Mouse (Mus musculus) left cerebral cortex, adult 2 months (tissue): Measurements from ENCODE around the gene Cab39. TPM values are rescaled to one million over a fixed set of nuclear protein-coding genes. Genes with fewer than 3 reads are reported as not detected.
A peak's percentile ranks its signal among the peaks of the same experiment; 100 is the strongest.

ENCODE experiments used
- DNase-seq, 2 experiments: peaks; one replicate each; pipeline ENCODE4 v3.0.0; 2021 to 2022; ENCODE audit warnings: low spot score in 2 of 2, mixed read lengths in 1 of 2; ENCODE audit errors: extremely low spot score in 1 of 2
- H3K27ac ChIP-seq: fragments of 200-600 bp; 2 replicates; pipeline ENCODE4 v1.8.1; 2022
- H3K4me3 ChIP-seq: fragments of 200-600 bp; 2 replicates; pipeline ENCODE4 v1.8.1; 2022
- CTCF ChIP-seq: fragments of 200-600 bp; IDR thresholded peaks from 2 replicates; pipeline ENCODE4 v1.8.1; 2022; ENCODE audit warnings: antibody characterized with exemption, mild to moderate bottlenecking, moderate library complexity
- intact Hi-C: fragments of 180-260 bp; cut with DNase I; formaldehyde crosslinking; loops from one replicate; pipeline ENCODE4 v1.15.1; 2025
- total RNA-seq, 2 experiments: library from RNA; stranded (reverse); gene quantifications; 2 replicates each; pipeline ENCODE4 v1.2.3; 2021

Gene Cab39
- total RNA-seq, 2 experiments from 2014 or later = 149 to 175 TPM

DNA sequence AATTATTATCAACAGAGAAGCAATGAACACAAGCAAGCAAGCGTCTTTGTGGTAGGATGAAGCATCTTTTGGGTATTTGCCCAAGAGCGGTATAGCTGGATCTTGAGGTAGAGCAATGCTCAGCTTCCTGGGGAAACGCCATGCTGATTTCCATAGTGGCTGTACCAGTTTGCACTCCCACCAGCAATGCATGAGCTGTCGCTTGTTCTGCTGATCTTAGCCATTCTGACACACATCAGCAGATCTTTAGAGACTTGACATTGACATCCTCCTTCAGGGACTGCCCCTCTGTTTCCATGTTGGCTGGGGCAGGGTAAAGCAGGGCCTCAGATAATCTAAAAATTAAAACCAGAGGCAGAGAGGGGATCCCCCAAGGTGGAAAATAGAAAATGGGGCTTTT is 31.6 kb upstream of the Cab39 start:
- intact Hi-C loops = no loop called here
- Histone ChIP-seq H3K4me3 (no peak overlapping the region), H3K27ac (no peak overlapping the region)
- TF ChIP-seq CTCF = no peak
- DNase-seq = no peak

DNA sequence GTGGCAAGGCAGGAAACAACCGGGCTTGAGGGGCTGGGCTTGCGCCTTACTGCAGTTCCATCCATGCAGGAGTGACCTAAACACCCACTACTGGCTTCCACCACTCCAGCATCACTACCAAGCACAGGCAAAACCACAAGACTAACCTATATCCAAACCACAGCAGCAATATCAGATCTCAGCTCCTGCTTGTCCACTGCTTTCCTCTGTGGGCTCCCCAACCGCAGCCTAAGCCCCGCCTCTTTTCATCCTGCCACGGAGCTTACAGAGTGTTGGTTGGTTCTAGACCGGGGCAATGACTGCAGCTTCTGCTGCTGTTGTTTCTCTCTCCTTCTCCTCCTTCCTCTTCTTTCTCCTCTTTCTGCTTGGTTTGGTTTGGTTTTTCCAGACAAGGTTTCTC is 29.9 kb upstream of the Cab39 start:
- H3K4me3 ChIP-seq = no peak overlapping the region
- DNase-seq = no peak
- no peak overlapping the region for H3K27ac ChIP-seq
- intact Hi-C loops = no loop called here
- no peak for TF ChIP-seq CTCF

DNA sequence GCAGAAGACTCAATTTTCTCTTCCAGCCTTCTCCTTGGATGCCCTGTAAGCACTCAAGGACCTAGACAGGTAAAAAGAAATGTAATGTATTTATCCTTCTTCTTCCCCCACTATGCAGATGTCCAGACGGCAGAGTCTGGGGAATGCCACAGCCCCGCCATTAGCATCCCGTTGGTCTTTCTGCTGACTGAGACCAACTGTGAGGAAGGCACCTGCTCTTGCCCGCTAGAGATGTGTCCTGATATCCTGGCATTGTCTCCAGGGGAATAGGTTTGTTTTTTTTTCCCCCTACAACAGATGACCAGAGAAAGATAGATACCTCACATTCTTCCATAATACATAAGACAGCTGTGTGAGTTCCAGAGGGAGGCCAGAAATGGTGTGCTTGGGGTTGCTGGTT is 28.9 kb upstream of the Cab39 start:
- no peak for DNase-seq
- TF ChIP-seq CTCF = no peak
- Histone ChIP-seq H3K27ac (no peak overlapping the region), H3K4me3 (no peak overlapping the region)
- intact Hi-C loops = no loop called here

DNA sequence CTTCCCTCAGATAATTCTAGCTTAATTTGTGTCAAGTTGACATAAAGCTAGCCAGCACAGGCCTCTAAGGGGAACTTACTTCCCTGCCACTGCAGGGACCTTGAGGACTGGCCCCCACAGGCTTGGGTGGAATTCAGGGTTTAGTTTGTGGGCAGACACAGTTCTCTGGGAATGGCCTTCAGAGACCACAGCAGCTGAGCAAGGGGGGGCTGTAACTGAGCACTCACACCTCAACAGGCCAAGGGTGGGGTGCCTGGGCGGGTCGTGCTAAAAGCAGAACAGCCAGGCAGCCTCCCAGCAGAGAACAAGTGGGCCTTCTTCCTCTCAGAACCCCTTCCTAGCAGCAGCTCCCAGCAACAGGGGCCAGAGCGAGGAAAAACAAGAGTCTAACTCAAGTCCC is 27.1 kb upstream of the Cab39 start:
- no peak for TF ChIP-seq CTCF
- H3K27ac ChIP-seq = no peak overlapping the region
- H3K4me3 ChIP-seq = no peak overlapping the region
- intact Hi-C loops = no loop called here
- no peak for DNase-seq

DNA sequence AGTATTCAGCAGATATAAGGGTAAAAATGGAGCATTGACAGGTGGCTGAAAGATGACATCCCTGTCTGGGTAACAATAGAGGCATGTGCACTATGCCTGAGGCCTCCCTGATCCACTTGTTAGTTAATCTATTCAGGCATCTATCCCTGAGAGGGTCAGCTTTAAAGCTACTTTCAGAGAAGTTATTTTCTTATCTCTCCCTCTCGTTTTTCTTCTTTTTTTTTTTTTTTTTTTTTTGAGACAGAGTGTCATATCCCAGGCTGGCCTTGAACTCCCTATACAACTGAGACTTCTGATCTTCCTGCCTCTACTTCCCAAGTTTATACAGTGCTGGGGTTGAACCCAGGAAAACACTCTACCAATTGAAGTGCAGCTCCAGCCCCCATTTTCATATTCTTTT is 25.5 kb upstream of the Cab39 start:
- H3K4me3 ChIP-seq = no peak overlapping the region
- intact Hi-C loops = no loop called here
- no peak for TF ChIP-seq CTCF
- no peak overlapping the region for H3K27ac ChIP-seq
- DNase-seq = no peak

DNA sequence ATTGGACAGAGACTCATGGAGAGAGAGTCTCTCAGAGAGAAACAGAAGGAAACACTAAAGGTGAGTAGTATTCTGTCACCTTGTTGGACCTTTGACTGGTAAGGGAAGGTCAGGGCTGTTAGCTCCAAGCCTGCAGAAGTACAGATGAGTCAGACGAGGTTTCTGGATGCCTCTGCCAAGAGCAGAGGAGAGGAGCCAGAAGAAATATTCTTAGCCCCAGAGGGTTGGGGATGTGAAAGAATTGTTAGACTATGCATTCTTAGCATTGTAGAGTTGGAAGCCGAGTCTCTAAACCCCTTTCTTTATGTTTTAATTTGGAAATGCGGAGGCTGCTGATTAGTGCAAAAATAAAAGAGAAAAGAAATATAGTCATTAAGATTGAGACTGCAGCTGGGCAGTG is 21.3 kb upstream of the Cab39 start:
- Histone ChIP-seq H3K27ac (no peak overlapping the region), H3K4me3 (no peak overlapping the region)
- no peak for DNase-seq
- TF ChIP-seq CTCF = no peak
- intact Hi-C loops = no loop called here

DNA sequence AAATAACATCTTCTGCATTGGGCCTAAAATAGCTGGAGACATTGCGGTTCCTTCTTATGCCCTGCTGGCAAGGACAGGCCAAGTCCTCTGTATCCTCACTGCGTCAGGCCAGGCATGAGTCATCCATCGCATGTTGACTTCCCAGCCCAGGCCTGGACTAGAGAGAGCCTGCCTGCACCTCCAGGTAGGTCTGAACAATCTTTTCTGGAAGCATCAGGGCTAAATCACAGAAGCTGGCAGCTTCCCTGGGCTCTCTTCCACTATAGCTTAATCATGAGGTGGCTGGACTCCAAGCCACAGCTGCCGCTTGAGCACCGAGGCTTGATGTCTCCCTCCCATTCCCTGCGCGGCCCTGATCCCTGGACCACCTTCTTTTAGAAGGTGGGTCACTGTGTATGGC is 18.1 kb upstream of the Cab39 start:
- Histone ChIP-seq H3K4me3 (no peak overlapping the region), H3K27ac (no peak overlapping the region)
- intact Hi-C loops = no loop called here
- TF ChIP-seq CTCF = no peak
- peak; percentile 11 to 19 for DNase-seq

DNA sequence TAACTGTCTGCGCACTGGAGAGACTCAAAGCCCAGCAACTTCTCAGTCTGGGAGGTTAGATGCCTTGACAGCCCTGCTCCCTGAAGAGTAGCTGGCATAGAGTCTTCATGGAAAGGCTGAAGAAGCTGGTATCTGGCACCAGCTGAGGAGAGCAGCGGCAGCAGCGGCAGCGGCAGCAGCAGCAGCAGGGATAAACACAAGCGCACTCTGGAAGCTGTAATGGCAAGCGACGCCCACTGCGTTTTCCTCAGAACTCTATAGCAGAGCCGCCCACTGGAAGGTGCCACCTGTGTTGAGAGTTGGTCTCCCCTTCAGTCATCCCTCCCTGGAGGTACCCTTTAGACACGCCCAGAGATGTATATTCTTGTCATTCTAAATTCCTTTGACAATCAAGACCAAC is 17.1 kb upstream of the Cab39 start:
- intact Hi-C loops = no loop called here
- no peak overlapping the region for H3K4me3 ChIP-seq
- DNase-seq = no peak
- H3K27ac ChIP-seq = no peak overlapping the region
- TF ChIP-seq CTCF = no peak

DNA sequence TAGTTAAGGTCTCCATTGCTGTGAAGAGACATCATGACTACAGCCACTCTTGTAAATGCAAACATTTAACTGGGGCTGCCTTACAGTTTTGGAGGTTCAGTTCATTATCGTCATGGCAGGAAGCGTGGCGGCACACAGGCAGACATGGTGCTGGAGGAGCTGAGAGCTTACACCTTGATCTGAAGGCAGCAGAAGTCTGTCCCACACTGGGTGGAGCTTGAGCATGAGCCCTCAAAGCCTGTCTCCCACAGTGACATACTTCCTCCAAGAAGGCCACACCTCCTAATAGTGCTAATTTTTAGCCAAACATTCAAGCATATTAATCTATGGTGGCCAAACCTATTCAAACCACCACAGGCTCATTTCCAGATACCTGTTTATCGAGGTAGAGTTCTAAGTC is 14.8 kb upstream of the Cab39 start, which contains the start of gene A630001G21Rik:
Gene A630001G21Rik, minus strand, starts transcription at position 208 of the 400 bp plus-strand sequence.
- intact Hi-C loops = no loop called here
- DNase-seq = no peak
- no peak for TF ChIP-seq CTCF
- no peak within 1 kb of the TSS for H3K27ac ChIP-seq
- no peak within 1 kb of the TSS for H3K4me3 ChIP-seq

DNA sequence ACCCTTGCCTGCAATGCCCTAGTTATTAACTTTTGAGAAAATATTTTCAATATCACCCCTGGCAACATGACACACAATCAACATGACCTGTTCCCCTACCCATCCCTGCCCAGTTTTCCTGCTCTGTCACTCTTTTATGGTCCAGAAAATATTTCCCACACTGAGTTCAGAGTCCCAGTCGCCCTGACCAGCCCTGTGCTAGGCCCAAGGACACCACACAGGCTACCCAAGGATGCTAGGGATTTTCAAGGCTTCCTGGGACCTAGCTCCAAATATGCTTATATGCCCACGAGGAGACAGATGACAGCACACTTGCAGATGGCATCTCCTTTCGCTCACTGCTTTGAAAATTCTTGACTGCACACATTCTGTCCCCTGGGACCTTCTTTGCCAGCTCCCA is 14.2 kb upstream of the Cab39 start:
- TF ChIP-seq CTCF = no peak
- no peak overlapping the region for H3K27ac ChIP-seq
- H3K4me3 ChIP-seq = no peak overlapping the region
- no peak for DNase-seq
- intact Hi-C loops = no loop called here

DNA sequence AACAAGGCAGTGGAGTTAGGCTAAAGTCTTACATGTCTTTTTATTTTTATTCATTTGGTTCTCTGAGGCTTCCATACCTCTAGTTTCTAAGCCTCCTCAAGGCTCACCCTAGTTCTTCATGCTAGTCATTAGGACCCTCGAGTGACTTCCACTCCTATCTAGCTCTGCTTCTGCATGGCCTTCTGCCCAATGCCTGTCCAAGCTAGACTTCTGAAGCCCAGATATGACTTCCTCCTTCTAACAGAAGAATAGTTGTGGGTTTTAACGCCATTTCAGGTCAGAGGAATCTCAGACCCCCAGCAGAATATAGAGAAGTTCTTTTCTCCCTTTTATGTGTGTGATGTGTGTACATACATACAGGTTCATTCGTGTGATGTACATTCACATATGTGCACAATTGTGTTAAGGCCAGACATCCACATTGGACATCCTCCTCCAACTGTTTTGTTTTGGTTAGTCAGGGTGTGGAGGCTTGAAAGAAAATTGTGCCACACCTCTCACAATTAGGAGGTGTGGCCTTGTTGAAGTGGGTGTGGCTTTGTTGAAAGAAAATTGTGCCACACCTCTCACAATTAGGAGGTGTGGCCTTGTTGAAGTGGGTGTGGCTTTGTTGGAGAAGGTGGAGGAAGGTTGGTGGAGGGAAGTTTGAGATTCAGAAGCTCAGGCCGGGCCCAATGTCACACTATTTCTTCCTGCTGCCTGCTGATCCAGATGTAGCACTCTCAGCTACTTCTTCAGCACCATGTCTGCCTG is 13.6 kb upstream of the Cab39 start:
- no peak for TF ChIP-seq CTCF
- intact Hi-C loops = no loop called here
- no peak overlapping the region for H3K27ac ChIP-seq
- DNase-seq = no peak
- no peak overlapping the region for H3K4me3 ChIP-seq

DNA sequence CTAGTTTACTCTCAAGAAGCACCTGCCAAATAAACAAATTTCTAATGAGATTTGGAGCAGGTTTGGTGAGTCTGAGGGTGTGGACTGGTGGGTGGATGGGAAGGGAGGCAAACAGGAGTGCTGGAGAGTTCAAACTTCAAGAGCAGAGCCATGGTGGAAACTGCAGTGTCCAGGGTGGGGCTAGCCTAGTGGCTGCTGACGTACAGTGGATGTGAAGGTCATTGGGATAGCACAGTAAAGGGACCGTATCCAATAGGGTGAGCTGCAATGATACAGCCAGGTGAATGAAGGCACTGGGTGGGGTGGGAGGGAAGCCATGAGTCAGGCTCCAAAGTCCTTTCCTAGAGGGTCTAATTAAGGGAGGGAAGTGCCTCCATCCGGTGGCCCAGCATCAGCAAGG is 2.7 kb upstream of the Cab39 start:
- Histone ChIP-seq H3K4me3 (no peak overlapping the region), H3K27ac (no peak overlapping the region)
- no peak for TF ChIP-seq CTCF
- intact Hi-C loops = loop anchor here (5.0 kb wide), 1 partner anchor 107 kb away; no protein-coding TSS in a partner anchor
- DNase-seq = no peak

DNA sequence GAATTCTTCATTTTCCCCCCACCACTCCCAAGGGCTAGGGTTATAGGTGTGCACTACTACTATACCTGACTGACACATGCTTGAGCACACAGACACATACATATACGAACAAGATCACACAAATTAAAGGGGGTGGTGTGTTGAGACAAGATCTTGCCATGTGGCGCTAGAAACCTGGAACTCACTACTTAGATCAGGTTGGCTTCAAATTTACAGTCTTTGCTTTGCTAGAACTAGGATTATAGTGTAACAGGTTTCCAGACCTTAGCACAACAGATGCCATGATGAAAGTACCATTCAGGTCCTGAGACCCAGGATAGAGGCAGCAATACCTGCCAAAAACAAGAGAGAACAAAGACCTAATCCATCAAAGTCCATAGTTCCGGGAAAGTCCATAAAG is 1.8 kb upstream of the Cab39 start:
- TF ChIP-seq CTCF = no peak
- Histone ChIP-seq H3K4me3 (no peak overlapping the region), H3K27ac (no peak overlapping the region)
- DNase-seq = no peak
- intact Hi-C loops = loop anchor here (5.0 kb wide), 1 partner anchor 106 kb away; no protein-coding TSS in a partner anchor
